Mouse (Mus musculus): ENCODE measurements at regions not wholly inside any gene's neighbourhood (a gene's known extent, or its start where the extent isn't known, plus 50 kb on each side); places are given as distances from the start of the nearest gene placed in this dataset.

- no peak for DNase-seq
Observed at GRCm38 (mm10) chr16:5455352-5455965, 199.7 kb upstream of the Eef2kmt start.

DNA sequence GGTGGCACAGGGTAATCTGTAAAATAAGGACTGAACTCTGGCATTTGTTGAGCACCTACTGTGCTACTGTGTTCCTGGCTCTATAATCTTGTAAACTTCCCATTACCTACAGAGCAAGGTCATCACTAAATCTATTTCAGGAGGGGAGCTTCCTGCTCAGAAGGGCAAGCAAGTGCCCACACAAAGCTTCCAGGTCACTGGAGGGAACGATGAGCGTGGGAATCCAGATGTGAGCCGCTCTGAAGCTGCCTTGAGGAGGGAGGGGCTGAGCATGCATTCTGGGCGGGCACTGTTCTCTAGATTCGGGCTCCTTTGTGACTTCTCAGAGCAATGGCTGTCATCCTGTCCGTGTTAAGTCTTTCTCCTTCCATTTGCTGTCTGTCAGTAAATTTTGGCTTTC lies 198.5 kb upstream of the Eef2kmt start:
- DNase-seq, result no peak

- DNase-seq, result no peak
Observed at GRCm38 (mm10) chr16:5452971-5453370, 197.2 kb upstream of the Eef2kmt start.

DNA sequence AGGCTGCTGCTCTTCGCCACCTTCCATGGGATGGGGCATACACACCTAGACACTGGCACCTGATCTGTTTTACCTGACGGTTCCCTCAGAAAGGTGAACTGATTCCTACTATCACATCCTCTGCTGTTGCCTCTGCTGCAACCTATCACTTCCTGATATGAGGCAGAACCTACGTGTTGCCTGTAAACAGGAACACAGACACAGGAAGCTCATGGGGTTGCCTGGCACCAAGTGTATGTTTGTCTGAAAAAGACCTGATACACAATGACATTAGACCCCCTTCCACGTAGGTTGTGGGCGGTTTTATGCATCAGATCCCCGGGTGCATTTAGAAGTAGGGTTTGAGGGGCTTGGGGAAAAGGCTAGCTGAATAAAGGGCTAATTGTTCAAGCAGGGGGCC lies 190.0 kb upstream of the Eef2kmt start:
- DNase-seq, result no peak

DNA sequence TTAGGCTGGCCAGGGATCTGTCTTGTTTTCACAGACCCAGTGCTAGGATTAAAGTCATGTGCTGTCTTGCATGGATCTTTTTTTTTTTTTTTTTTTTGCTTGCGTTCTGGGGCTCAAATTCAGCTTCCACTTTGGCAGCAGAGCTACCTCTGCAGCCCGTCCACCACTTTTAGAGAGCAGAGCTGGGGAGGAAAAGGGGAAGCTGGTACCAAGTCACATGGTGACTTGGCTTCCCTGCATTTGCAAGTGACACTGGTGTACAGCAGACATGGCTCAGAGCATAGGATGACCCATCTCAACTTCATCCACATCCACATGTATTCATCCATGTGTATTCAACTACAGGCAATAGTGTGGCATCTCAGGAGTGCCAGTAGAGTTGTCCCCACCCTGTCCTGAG lies 189.0 kb upstream of the Eef2kmt start:
- DNase-seq, result no peak

DNA sequence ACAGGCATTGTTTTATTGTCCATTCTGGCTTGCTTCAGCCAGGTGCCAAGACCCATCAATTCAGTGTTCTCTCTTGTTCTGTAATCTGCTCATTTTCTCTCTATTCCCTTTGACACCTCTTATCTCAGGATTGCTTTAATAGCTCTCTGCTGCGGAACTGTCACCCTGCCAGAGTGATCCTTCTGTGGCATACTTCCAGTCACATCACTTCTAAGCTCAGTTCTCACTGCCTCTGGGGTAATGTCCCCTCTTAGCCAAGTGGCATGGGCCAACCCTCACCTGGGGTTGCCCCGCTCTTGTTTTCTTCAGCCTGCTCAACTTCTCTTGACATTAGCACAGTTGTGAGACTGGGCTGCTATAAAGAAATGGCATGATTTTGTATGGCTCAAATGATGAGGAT lies 183.9 kb upstream of the Eef2kmt start:
- DNase-seq, result no peak

- DNase-seq, result no peak
Observed at GRCm38 (mm10) chr16:5438405-5438804, 182.6 kb upstream of the Eef2kmt start.

DNA sequence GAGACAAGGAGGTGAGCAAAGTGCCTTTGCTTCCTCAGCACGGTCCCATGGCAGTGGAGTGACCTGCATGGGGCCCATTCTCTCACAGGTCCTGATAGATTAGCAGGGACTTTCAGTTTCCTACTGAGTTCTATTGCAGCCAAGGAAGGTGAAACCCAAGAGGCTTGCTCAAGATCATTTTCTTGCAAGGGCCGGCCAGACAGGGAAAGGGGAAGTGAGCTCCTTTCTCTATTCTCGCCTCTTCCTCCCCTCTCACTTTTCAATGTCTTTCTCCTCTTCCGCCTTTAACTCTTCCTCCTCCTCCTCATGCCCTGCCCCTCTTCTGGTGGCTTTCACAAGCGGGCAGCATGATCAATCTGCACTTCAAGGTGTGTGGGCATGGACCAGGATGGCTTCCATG lies 175.9 kb upstream of the Eef2kmt start:
- no peak for DNase-seq

DNA sequence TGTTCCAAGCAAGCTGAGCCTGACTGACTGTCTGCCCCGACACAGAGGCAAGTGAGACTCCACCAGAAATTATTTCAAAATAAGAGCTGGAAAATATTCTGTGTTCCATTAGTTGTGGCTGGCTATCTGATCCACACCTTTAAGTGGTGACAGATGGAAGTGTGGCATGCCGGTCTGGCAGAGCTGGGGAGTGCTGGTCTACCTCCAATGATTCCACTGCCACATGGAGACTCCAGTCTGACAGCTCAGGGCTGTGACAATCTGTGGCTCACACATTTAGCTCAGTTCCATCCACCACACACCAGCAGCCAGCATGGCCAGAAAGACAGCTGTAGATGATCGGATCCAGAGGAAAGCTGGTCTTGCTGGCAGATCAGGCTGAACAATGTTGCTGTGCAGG lies 175.3 kb upstream of the Eef2kmt start:
- DNase-seq, result no peak

GRCm38 (mm10) chr16:5429466-5429865 lies 173.7 kb upstream of the Eef2kmt start:
- peak; percentile 50 for DNase-seq

- DNase-seq, result no peak
Observed at GRCm38 (mm10) chr16:5425908-5426307, 170.1 kb upstream of the Eef2kmt start.

DNA sequence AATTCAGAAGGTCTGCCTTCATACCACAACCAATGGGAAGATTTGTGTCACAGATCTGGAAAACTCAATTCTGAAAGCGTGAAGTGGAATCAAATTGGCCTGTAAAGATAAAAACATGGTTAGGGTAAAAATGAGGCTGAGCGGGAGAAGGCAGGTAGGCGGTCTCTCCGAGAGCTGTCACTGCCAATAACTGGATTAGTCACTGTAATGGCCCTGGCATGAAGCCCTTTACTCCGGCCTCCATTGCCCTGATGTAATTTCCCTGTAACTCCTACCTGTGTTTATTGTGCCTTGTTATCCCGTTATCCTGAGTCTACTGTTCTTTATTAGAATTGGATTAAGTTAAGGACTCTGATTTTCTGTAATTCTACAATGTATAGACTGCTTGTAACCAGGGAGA lies 166.3 kb upstream of the Eef2kmt start:
- no peak for DNase-seq

GRCm38 (mm10) chr16:5421591-5421990 lies 165.8 kb upstream of the Eef2kmt start:
- DNase-seq, result no peak

- no peak for DNase-seq
Observed at GRCm38 (mm10) chr16:5419467-5419866, 163.7 kb upstream of the Eef2kmt start.

DNA sequence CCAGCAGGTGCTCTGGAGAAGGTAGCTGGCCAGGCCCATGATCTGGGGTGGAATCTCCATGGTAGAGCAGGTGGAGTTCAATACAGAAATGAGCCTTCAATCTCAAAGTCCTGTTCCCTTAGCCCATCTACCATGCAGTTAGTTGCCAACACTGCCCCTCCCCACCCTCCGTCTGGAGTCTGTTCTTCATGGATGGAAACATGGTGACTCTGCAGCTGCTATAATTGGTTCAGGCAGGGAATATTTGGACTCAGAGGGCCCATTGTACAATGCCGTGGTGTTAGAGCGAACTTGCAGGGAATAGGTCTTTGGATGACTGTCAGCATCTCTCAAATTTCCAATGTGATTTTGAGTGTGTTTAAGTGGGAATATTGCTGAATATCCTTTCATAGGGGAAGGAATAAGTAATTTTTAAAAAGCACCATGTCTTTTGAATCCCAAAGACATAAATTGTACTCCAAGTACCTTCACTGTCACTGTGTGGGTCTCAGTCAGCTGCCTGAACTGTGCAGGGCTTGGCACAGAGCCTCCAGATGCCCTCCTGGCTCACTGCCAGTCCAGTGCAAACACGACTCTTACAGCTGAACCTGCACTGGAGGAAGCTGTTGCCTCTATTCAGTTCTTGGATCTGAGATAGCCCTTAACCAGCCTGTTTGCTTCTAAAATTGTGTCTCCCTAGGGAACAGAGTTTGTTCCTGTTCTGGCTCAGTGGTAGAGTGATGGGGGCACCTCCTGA lies 162.8 kb upstream of the Eef2kmt start:
- no peak for DNase-seq

GRCm38 (mm10) chr16:5415310-5415709 lies 159.5 kb upstream of the Eef2kmt start:
- no peak for DNase-seq

DNA sequence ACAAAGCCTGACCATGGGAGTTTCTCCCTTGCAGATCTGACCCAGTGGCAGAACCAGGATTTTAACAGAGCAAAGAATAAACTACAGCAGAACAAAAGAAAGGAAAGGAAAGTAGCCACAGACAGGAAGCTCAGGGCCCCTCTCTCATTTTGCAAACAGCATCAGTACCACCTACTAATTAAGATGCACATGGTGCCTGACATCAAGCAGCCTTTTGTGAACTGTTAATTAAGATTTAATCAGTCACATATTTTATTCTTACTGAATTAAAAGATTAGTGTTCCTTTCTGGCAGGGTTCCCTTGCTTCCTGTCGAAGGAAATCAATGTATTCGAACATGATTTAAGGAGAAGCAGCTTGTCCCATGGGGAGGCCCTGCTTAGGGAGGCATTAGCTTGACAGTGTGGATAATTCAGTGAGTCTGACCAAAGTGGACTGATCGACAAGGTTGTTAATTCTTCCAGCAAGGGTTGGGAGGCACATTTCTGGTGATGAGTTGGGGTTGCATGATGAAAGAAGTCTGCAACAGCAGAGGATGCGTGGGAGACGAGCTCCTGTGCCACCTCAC lies 156.1 kb upstream of the Eef2kmt start:
- DNase-seq, result no peak

DNA sequence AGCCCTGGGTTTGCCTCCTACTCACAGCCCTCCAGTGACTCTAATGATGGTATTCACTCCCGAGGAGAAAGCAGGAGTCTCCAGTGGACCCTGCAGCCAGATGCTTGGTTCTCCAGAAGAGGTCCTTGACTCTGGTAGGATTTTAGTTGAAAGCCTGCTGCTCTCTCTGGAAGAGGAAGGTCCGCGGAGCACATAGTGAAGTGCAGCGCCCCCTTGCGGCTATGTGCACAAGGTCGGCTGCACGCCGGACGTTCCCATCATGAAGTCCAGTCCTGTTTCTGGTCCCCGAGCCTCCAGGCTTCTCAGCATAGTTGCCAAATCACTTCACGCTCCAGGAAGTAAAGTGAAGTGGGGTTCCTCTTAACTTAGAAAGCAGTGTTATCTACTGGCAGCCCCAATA lies 150.9 kb upstream of the Eef2kmt start:
- DNase-seq, result peak; percentile 77

- no peak for DNase-seq
Observed at GRCm38 (mm10) chr16:5393336-5393735, 137.6 kb upstream of the Eef2kmt start.

DNA sequence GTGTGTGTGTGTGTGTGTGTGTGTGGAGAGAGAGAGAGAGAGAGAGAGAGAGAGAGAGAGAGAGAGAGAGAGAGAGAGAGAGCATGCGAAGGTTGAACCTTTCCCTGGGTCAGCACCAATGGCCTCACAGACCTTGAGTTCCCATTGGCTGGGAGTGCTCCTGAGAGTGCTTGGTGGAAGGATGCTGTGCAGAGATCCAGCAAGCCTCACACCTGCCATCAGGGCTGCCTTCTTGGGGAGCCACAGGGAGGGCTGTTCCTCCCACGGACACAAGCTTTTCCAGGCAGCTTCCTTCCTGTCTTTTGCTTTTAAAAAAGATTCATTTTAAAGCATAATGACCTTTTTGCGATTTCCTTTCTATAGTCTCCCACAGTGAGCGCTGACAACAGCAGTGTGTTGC lies 127.1 kb upstream of the Eef2kmt start:
- no peak for DNase-seq

DNA sequence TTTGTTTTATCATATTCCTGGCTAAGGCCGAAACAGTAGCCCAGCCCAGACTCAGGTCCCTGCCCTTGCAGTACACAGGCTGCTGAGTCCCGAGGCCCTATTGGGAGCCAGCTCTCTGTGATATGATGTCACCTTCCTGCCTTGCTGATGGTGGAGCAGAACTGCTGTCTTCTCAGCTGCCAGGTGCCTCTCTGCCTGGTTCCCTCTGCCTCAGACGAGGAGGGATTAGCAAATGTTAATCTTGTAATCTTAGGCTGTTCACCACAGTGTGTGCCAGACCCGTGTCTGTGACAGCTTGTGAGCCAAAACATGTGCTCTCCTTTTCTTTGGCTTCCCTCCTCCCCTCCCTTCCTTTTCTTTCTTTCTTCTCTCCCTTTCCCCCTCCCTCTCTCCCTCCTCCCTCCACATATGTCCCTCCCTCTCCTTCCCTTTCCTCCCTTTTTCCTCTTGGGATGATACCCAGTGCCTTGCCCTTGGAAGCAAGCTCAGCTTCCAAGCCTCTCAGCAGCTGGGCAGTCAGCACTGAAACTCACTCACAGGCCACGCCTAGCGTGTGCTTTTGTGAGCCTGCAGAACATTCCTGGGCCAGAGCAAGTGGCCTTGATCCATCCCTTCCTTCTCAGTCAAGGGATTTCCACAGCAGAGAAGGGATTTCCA lies 126.6 kb upstream of the Eef2kmt start:
- DNase-seq, result peak; percentile 19

- DNase-seq, result no peak
Observed at GRCm38 (mm10) chr16:5380626-5381025, 124.8 kb upstream of the Eef2kmt start.

DNA sequence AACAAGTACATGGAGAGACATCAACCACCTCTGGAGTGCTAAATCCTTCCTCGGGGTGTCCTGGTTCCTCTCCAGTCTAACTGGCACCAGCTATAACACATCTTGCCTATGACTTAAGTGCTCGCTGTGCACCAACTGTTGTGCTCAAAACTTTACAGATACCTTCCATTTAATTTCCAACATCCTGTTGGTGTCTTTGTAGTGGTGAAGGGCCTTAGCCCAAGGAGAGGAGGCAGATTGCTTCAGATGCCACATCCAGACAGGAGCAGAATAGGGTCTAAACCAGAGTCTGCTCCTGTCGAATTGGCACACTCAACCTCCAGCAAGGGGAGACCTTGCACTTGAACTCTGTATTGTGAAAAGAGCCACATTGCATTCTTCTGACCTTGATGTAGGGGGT lies 121.2 kb upstream of the Eef2kmt start:
- no peak for DNase-seq
